Mouse (Mus musculus) liver, embryonic 14.5 days (tissue): Measurements from ENCODE around the gene Sf3b6. TPM values are rescaled to one million over a fixed set of nuclear protein-coding genes. Genes with fewer than 3 reads are reported as not detected.

Experiments used
- ATAC-seq: fragments of 200-750 bp; cut with Nextera tagmentation; 2 replicates; pipeline ENCODE4 v1.8.0; 2017; ENCODE audit warnings: moderate number of reproducible peaks, mild to moderate bottlenecking, moderate library complexity; ENCODE audit not compliant: insufficient read depth
- DNase-seq, 3 experiments: peaks; one replicate each; pipeline ENCODE4 v3.0.0-alpha.2; 2012 to 2013; ENCODE audit warnings: low read depth in 3 of 3, low spot score in 3 of 3
- H3K27ac ChIP-seq: fragments of 300-500 bp; sonication (generic); 2 replicates; pipeline ENCODE4 v1.5.1; 2014; ENCODE audit warnings: moderate library complexity, mild to moderate bottlenecking, control low read depth, inconsistent platforms
- H3K27me3 ChIP-seq: fragments of 300-500 bp; sonication (generic); 2 replicates; pipeline ENCODE4 v1.6.1; 2014; ENCODE audit warnings: mild to moderate bottlenecking, low read length, moderate library complexity; ENCODE audit not compliant: control insufficient read depth, insufficient read depth
- H3K36me3 ChIP-seq: fragments of 300-500 bp; sonication (generic); replicated peaks from 2 replicates; pipeline ENCODE4 v1.6.1; 2014; ENCODE audit warnings: low read depth; ENCODE audit not compliant: control insufficient read depth, insufficient read depth
- H3K4me1 ChIP-seq, 2 experiments: fragments of 200-500 bp in 1 of 2; fragments of 300-500 bp in 1 of 2; sonication (generic) in 1 of 2; replicated peaks; 2 replicates each; pipeline ENCODE4 v1.6.1; 2012 to 2014; ENCODE audit warnings: antibody characterized with exemption in 1 of 2, inconsistent platforms in 1 of 2, low read length in 1 of 2; ENCODE audit not compliant: control insufficient read depth in 2 of 2, insufficient read depth in 2 of 2
- H3K4me2 ChIP-seq: fragments of 300-500 bp; sonication (generic); 2 replicates; pipeline ENCODE4 v1.6.1; 2014; ENCODE audit warnings: low read depth, mild to moderate bottlenecking, control low read depth, moderate library complexity
- H3K4me3 ChIP-seq, 2 experiments: fragments of 200-500 bp in 1 of 2; fragments of 300-500 bp in 1 of 2; sonication (generic) in 1 of 2; 2 replicates each; pipeline ENCODE4 v1.5.1; 2012 to 2014; ENCODE audit warnings: low read depth in 2 of 2, low read length in 2 of 2, mild to moderate bottlenecking in 2 of 2, control low read depth in 1 of 2, inconsistent platforms in 1 of 2, moderate library complexity in 1 of 2; ENCODE audit not compliant: insufficient read depth in 1 of 2
- H3K9ac ChIP-seq: fragments of 300-500 bp; sonication (generic); replicated peaks from 2 replicates; pipeline ENCODE4 v1.6.1; 2014; ENCODE audit warnings: mild to moderate bottlenecking, control low read depth, moderate library complexity
- H3K9me3 ChIP-seq: fragments of 300-500 bp; sonication (generic); 2 replicates; pipeline ENCODE4 v1.6.1; 2016; ENCODE audit warnings: low read length, mixed read lengths; ENCODE audit not compliant: control insufficient read depth
- CTCF ChIP-seq: IDR thresholded peaks from 2 replicates; pipeline ENCODE4 v1.5.1; 2016; ENCODE audit warnings: antibody characterized with exemption, low read depth, control low read depth
- EP300 ChIP-seq: IDR thresholded peaks from 2 replicates; pipeline ENCODE4 v1.6.1; 2016; ENCODE audit warnings: antibody characterized with exemption, low read depth
- WGBS: fragments of 180-500 bp; shearing (Covaris S2); extraction: QIAGEN DNeasy Blood & Tissue Kit; methylation state at CpG from one replicate; pipeline ENCODE4 v1.1.7; 2014; ENCODE audit not compliant: insufficient replicate concordance; 5-methylcytosine and 5-hydroxymethylcytosine counted together
- polyA plus RNA-seq, 2 experiments: library from polyadenylated mRNA; depleted of rRNA in 1 of 2; stranded (reverse) in 1 of 2; unstranded in 1 of 2; fragments of >200 nt; fragmentation: Nextera tagmentation in 1 of 2; extraction: Ambion mirVana in 1 of 2; gene quantifications; 2 replicates each; pipeline versions ENCODE4 v1.2.1 to v1.2.3; 2012 to 2014

Sf3b6 gene
- polyA plus RNA-seq, 2 experiments = 72.6 to 187 TPM

DNA sequence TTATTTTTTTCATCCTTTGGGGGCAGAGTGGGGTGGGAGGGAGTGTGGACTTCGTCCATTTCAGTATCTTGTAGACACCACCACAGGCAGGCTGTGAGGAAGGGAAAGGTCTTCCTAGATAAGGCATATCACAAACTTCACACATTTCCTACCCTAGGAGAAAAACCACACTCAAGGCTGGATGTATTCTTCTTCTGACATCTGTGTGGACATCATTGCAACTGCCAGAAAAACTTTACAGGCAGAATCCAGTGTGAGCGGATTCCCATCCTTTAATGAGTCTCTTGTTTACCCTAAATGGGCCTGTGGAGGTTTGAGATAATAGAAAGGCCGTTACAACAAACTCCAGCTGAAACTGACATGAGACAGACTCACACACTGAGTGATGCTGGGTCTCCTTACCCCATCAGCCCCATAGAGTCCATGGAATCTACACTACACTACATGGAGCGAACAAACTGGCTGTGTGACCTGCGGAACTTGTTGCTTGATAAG is 55.7 kb downstream of the Sf3b6 start:
- TF ChIP-seq EP300 (peak; percentile 98), CTCF (0 out of 2 replicates have a peak, but pooled peaks have one; percentile 1)
- peaks cover 29% of the 10 kb centered on the region for H3K36me3 ChIP-seq
- H3K9me3 ChIP-seq = no peaks in the 10 kb centered on the region
- H3K9ac ChIP-seq = peak overlapping the region; percentile 100
- peak overlapping the region; percentile 99 for H3K27ac ChIP-seq
- WGBS = 9% methylated on average over 5 of the region's 5 CpGs
- peak overlapping the region; percentile 82 to 92 for H3K4me3 ChIP-seq
- peak overlapping the region; percentile 96 for H3K4me2 ChIP-seq
- H3K4me1 ChIP-seq = peaks cover 23 to 43% of the 10 kb centered on the region in 2 experiments
- no peaks in the 10 kb centered on the region for H3K27me3 ChIP-seq
- DNase-seq (peak; percentile 81 to 87 (median 85)), ATAC-seq (peak; percentile 87)

GRCm38 (mm10) chr12:4873531-4873930 is 56.2 kb downstream of the Sf3b6 start:
- Histone ChIP-seq H3K27me3 (no peaks in the 10 kb centered on the region), H3K4me1 (peaks cover 23 to 43% of the 10 kb centered on the region in 2 experiments), H3K9me3 (no peaks in the 10 kb centered on the region), H3K4me3 (peak overlapping the region; percentile 82 to 92), H3K36me3 (peaks cover 24% of the 10 kb centered on the region), H3K4me2 (peak overlapping the region; percentile 96), H3K9ac (peak overlapping the region; percentile 100), H3K27ac (peak overlapping the region; percentile 99)
- WGBS = 26% methylated on average over 6 of the region's 6 CpGs
- TF ChIP-seq CTCF (no peak), EP300 (no peak)
- peak in 1 of 3 experiments; percentile 14 for DNase-seq
- peak; percentile 16; the same call in 1 of the 2 replicates for ATAC-seq

GRCm38 (mm10) chr12:4874161-4874927 is 57.0 kb downstream of the Sf3b6 start, which contains the start of gene Mfsd2b:
TSS of gene Mfsd2b (minus strand) at chr12:4874359.
- WGBS = under 1% methylated on average over 24 of the region's 24 CpGs
- no peaks in the 10 kb centered on the region for H3K9me3 ChIP-seq
- TF ChIP-seq CTCF = no peak
- no peak; the same call in 1 of the 2 replicates for TF ChIP-seq EP300

GRCm38 (mm10) chr12:4875623-4876022 is 58.3 kb downstream of the Sf3b6 start:
- Histone ChIP-seq H3K4me2 (no peak overlapping the region; the same call in 1 of the 2 replicates), H3K27ac (peak overlapping the region; percentile 14; the same call in 1 of the 2 replicates), H3K36me3 (peaks cover 10% of the 10 kb centered on the region), H3K4me1 (peaks cover 23 to 38% of the 10 kb centered on the region in 2 experiments), H3K27me3 (no peaks in the 10 kb centered on the region), H3K9me3 (no peaks in the 10 kb centered on the region), H3K4me3 (no peak overlapping the region), H3K9ac (no peak overlapping the region)
- TF ChIP-seq CTCF (no peak), EP300 (no peak)
- ATAC-seq = no peak
- no peak for DNase-seq
- WGBS = 64% methylated on average over 8 of the region's 8 CpGs

More at GRCm38 (mm10) chr12:4874161-4874927, 57.0 kb downstream of the Sf3b6 start, which contains the start of gene Mfsd2b:
- H3K27ac ChIP-seq = peak within 1 kb of the TSS; percentile 99
- peak within 1 kb of the TSS; percentile 82 to 92 for H3K4me3 ChIP-seq
- H3K36me3 ChIP-seq = peaks cover 18% of the 10 kb centered on the region
- H3K27me3 ChIP-seq = no peaks in the 10 kb centered on the region
- ATAC-seq (peak; percentile 80), DNase-seq (peak; percentile 88 to 89 (median 88))
- H3K4me2 ChIP-seq = peak within 1 kb of the TSS; percentile 96
- H3K9ac ChIP-seq = peak within 1 kb of the TSS; percentile 100
- H3K4me1 ChIP-seq = peaks cover 23 to 41% of the 10 kb centered on the region in 2 experiments

Other genes with a start within 250 kb of the Sf3b6 start
- 10.8 and 13.2 TPM in 2 replicates for gene Itsn2, start 224.9 kb upstream of the Sf3b6 start, polyA plus RNA-seq (2012; rRNA removed)
- 22.5 and 27.2 TPM in 2 replicates for gene Itsn2, start 224.9 kb upstream of the Sf3b6 start, polyA plus RNA-seq (2014; fragmentation: Nextera tagmentation; extraction: Ambion mirVana)
- gene Gm3625, start 224.6 kb upstream of the Sf3b6 start, polyA plus RNA-seq (2012; rRNA removed) = not detected in 2 replicates
- gene Gm3625, start 224.6 kb upstream of the Sf3b6 start, polyA plus RNA-seq (2014; fragmentation: Nextera tagmentation; extraction: Ambion mirVana) = not detected in 2 replicates
- 0.09 TPM in 2 replicates for gene Fam228a, start 79.1 kb upstream of the Sf3b6 start, polyA plus RNA-seq (2012; rRNA removed)
- gene Fam228a, start 79.1 kb upstream of the Sf3b6 start, polyA plus RNA-seq (2014; fragmentation: Nextera tagmentation; extraction: Ambion mirVana) = 0.05 TPM in 1 of 2 replicates, not detected in the other
- gene Pfn4, start 48.5 kb upstream of the Sf3b6 start, polyA plus RNA-seq (2012; rRNA removed) = 0.21 and 0.39 TPM in 2 replicates
- 0.56 and 1.1 TPM in 2 replicates for gene Pfn4, start 48.5 kb upstream of the Sf3b6 start, polyA plus RNA-seq (2014; fragmentation: Nextera tagmentation; extraction: Ambion mirVana)
- 0.37 and 0.73 TPM in 2 replicates for gene Fam228b, start 48.3 kb upstream of the Sf3b6 start, polyA plus RNA-seq (2012; rRNA removed)
- gene Fam228b, start 48.3 kb upstream of the Sf3b6 start, polyA plus RNA-seq (2014; fragmentation: Nextera tagmentation; extraction: Ambion mirVana) = 0.33 and 1.0 TPM in 2 replicates
- 2.5 and 2.9 TPM in 2 replicates for gene Fkbp1b, start 24.0 kb downstream of the Sf3b6 start, polyA plus RNA-seq (2012; rRNA removed)
- gene Fkbp1b, start 24.0 kb downstream of the Sf3b6 start, polyA plus RNA-seq (2014; fragmentation: Nextera tagmentation; extraction: Ambion mirVana) = 2.2 and 2.6 TPM in 2 replicates
- 7.7 and 9.1 TPM in 2 replicates for gene Wdcp, start 25.8 kb downstream of the Sf3b6 start, polyA plus RNA-seq (2012; rRNA removed)
- 11.3 and 11.6 TPM in 2 replicates for gene Wdcp, start 25.8 kb downstream of the Sf3b6 start, polyA plus RNA-seq (2014; fragmentation: Nextera tagmentation; extraction: Ambion mirVana)
- gene Mfsd2b, start 56.8 kb downstream of the Sf3b6 start, polyA plus RNA-seq (2012; rRNA removed) = 45.9 and 53.1 TPM in 2 replicates
- 54.6 and 62.6 TPM in 2 replicates for gene Mfsd2b, start 56.8 kb downstream of the Sf3b6 start, polyA plus RNA-seq (2014; fragmentation: Nextera tagmentation; extraction: Ambion mirVana)
- gene Ubxn2a, start 90.2 kb downstream of the Sf3b6 start, polyA plus RNA-seq (2012; rRNA removed) = 3.9 and 7.4 TPM in 2 replicates
- 23.0 and 26.4 TPM in 2 replicates for gene Ubxn2a, start 90.2 kb downstream of the Sf3b6 start, polyA plus RNA-seq (2014; fragmentation: Nextera tagmentation; extraction: Ambion mirVana)
- gene Atad2b, start 99.8 kb downstream of the Sf3b6 start, polyA plus RNA-seq (2012; rRNA removed) = 5.5 and 6.6 TPM in 2 replicates
- 7.0 and 8.1 TPM in 2 replicates for gene Atad2b, start 99.8 kb downstream of the Sf3b6 start, polyA plus RNA-seq (2014; fragmentation: Nextera tagmentation; extraction: Ambion mirVana)